Mouse (Mus musculus) ES-Bruce4 (cell line): ENCODE data around the gene Oxsr1.

Experiments
- CTCF ChIP-seq: IDR thresholded peaks from one replicate; pipeline ENCODE4 v1.8.1; 2011; ENCODE audit warnings: low read depth, low read length
- POLR2A ChIP-seq: IDR thresholded peaks from one replicate; pipeline ENCODE4 v1.8.1; 2011; ENCODE audit warnings: low read length; ENCODE audit not compliant: insufficient read depth

DNA sequence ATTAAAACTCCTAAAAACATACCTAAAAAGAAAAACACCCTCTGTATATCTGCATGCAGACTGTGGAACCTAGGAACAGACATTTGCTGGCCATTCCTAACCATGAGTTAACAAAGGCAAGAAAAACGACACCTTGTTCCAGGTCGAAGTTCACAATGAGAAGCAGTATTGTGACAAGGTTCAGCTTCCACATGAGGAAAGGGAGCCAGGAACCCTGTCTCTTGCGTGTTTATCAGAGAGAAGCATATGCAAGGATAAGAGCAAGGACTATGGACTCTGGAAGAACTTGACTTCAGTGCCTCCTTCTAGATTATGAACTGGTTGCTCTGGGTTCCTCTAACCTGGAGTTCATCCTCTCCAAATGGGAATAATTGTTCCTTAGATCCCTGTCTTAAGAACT is 78.2 kb downstream of the Oxsr1 start:
- TF ChIP-seq POLR2A, result no peak
- no peak for TF ChIP-seq CTCF
